Mouse (Mus musculus) hindbrain, embryonic 11.5 days (tissue): ENCODE measurements around the gene Farp1. TPM values are rescaled to one million over a fixed set of nuclear protein-coding genes. Genes with fewer than 3 reads are reported as not detected.

Experiments used
- ATAC-seq: fragments of 200-750 bp; cut with Nextera tagmentation; 2 replicates; pipeline ENCODE4 v1.8.0; 2017; ENCODE audit warnings: mild to moderate bottlenecking, moderate TSS enrichment, moderate library complexity; ENCODE audit not compliant: low FRiP score
- DNase-seq: peaks from one replicate; pipeline ENCODE4 v3.0.0-alpha.2; 2015; ENCODE audit warnings: low spot score
- H3K27ac ChIP-seq: fragments of 300-500 bp; sonication (generic); 2 replicates; pipeline ENCODE4 v1.5.1; 2014; ENCODE audit warnings: mild to moderate bottlenecking, low read depth, low read length
- H3K27me3 ChIP-seq: fragments of 300-500 bp; sonication (generic); 2 replicates; pipeline ENCODE4 v1.6.1; 2014; ENCODE audit warnings: mild to moderate bottlenecking, low read length, moderate library complexity, mixed read lengths; ENCODE audit not compliant: control insufficient read depth, insufficient read depth
- H3K36me3 ChIP-seq: fragments of 300-500 bp; sonication (generic); 2 replicates; pipeline ENCODE4 v1.6.1; 2014; ENCODE audit warnings: mild to moderate bottlenecking, low read length, moderate library complexity, mixed read lengths; ENCODE audit not compliant: control insufficient read depth, insufficient read depth
- H3K4me1 ChIP-seq: fragments of 300-500 bp; sonication (generic); replicated peaks from 2 replicates; pipeline ENCODE4 v1.6.1; 2014; ENCODE audit warnings: low read length, mixed read lengths; ENCODE audit not compliant: control insufficient read depth, insufficient read depth
- H3K4me2 ChIP-seq: fragments of 300-500 bp; sonication (generic); replicated peaks from 2 replicates; pipeline ENCODE4 v1.6.1; 2014; ENCODE audit warnings: mild to moderate bottlenecking, low read depth, low read length
- H3K4me3 ChIP-seq: fragments of 300-500 bp; sonication (generic); 2 replicates; pipeline ENCODE4 v1.5.1; 2014; ENCODE audit warnings: low read depth, low read length
- H3K9ac ChIP-seq: fragments of 300-500 bp; sonication (generic); 2 replicates; pipeline ENCODE4 v1.6.1; 2014; ENCODE audit warnings: low read depth, low read length
- H3K9me3 ChIP-seq: fragments of 300-500 bp; sonication (generic); 2 replicates; pipeline ENCODE4 v1.6.1; 2016; ENCODE audit warnings: low read length; ENCODE audit not compliant: control insufficient read depth
- WGBS: fragments of 180-500 bp; shearing (Covaris S2); extraction: QIAGEN DNeasy Blood & Tissue Kit; methylation state at CpG from one replicate; pipeline ENCODE4 v1.1.7; 2014; 5-methylcytosine and 5-hydroxymethylcytosine counted together
- polyA plus RNA-seq: library from polyadenylated mRNA; unstranded; fragments of >200 nt; fragmentation: Nextera tagmentation; extraction: Ambion mirVana; gene quantifications from 2 replicates; pipeline ENCODE4 v1.2.1, GENCODE M21; 2014

The Farp1 gene
- polyA plus RNA-seq, 1 experiment from 2014 or later = 32.5 TPM

DNA sequence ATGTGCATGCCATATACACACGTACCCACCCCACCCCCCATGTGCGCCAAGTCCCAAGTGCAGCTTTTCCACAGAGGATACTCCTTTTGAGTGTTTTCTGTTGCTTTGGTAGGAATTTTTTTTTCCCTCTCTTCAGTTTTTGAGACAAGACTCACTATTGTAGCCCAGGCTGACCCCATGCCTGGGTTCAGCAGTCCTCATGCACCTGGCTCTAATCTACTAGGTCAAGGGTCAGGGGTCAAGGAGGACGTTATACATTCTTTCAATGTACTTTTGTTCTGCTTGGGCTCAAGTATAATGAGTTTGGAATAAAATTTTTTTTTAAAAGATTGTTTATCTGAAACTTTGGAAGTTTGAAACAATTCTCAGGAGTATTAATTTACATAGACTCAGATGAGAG, 48.4 kb downstream of the Farp1 start:
- DNase-seq = no peak
- Histone ChIP-seq H3K9me3 (no peaks in the 10 kb centered on the region), H3K27ac (no peak overlapping the region), H3K4me3 (no peak overlapping the region), H3K9ac (no peak overlapping the region), H3K4me2 (no peak overlapping the region), H3K27me3 (no peaks in the 10 kb centered on the region), H3K4me1 (no peaks in the 10 kb centered on the region), H3K36me3 (no peaks in the 10 kb centered on the region)
- WGBS = 69% methylated on average over 3 of the region's 3 CpGs
- no peak for ATAC-seq

DNA sequence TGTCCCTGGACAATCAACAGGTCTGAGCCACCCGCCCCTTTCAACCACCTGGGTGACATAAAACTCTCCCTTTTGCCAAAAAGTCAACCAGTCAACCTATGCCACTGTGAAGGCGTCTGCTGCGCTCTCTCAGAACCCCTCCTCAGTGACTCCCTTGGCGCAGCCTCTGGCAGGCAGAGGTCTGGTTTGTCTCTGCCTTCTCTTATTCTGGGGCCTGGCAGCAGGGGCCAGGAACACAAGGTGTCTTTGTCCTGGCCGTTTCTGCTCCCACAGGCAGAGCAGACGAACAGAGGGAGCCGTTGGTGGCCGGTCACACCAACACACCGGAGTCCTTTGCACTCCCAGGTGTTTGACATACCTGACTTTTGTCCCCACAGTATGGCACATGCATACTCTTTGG, 57.5 kb downstream of the Farp1 start:
- no peaks in the 10 kb centered on the region for H3K9me3 ChIP-seq
- no peak overlapping the region for H3K9ac ChIP-seq
- H3K27me3 ChIP-seq = no peaks in the 10 kb centered on the region
- H3K36me3 ChIP-seq = no peaks in the 10 kb centered on the region
- WGBS = 72% methylated on average over 9 of the region's 9 CpGs
- H3K27ac ChIP-seq = no peak overlapping the region
- H3K4me3 ChIP-seq = no peak overlapping the region
- ATAC-seq (no peak), DNase-seq (no peak)
- H3K4me1 ChIP-seq = no peaks in the 10 kb centered on the region
- H3K4me2 ChIP-seq = no peak overlapping the region

- Histone ChIP-seq H3K27me3 (no peaks in the 10 kb centered on the region), H3K9ac (no peak overlapping the region), H3K4me1 (no peaks in the 10 kb centered on the region), H3K4me2 (no peak overlapping the region), H3K27ac (no peak overlapping the region), H3K4me3 (no peak overlapping the region), H3K9me3 (no peaks in the 10 kb centered on the region), H3K36me3 (no peaks in the 10 kb centered on the region)
- ATAC-seq = no peak
- DNase-seq = no peak
- WGBS = 73% methylated on average over 6 of the region's 6 CpGs
Observed at GRCm38 (mm10) chr14:121093860-121094259, 58.9 kb downstream of the Farp1 start.

DNA sequence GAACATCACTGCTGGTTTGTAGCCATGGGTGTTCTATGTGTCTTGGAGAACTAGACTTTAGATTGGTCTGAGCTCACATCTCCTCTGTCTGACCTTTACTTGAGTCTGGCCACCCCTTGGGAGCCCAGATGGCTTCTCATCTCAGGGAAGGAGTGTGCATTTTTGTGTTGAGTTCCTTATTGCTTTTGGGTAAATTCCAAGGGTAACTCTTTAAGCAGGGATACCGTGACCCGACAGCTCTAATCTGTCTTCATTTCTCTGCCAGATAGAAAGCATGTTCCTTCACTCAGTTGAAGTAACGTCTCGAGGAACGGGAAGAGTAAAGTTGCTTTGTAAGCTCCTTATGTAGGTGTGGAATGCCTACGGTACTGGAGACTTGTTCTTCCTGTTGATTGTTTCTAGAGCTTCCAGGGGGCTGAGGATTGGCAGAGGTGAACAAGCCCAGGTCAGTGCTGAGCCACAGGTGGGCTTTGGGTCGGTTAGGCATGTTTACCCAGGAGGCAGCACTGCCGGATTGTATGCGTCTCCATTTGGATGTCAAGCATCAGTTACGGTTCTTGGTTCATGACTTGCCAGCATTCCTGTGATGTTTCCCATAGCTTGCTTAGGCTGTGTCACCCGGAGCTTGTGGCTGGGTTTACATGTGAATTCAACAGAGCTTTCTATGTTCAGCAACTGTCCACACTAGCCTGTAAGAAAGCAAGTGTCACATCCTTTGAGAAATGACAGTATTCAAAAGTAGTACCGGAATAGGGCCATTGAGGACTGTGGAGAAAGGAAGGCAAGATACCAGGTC, 62.8 kb downstream of the Farp1 start:
- H3K36me3 ChIP-seq = peaks cover 2% of the 10 kb centered on the region; the same call in 1 of the 2 replicates

GRCm38 (mm10) chr14:121099120-121099519, 64.1 kb downstream of the Farp1 start:
- H3K4me3 ChIP-seq = no peak overlapping the region
- ATAC-seq = no peak
- 90% methylated on average over 8 of the region's 8 CpGs for WGBS

More for the DNA sequence above, 62.8 kb downstream of the Farp1 start:
- DNase-seq (no peak), ATAC-seq (no peak)
- no peak overlapping the region for H3K27ac ChIP-seq
- no peaks in the 10 kb centered on the region for H3K27me3 ChIP-seq
- no peaks in the 10 kb centered on the region for H3K4me1 ChIP-seq
- no peaks in the 10 kb centered on the region for H3K9me3 ChIP-seq
- no peak overlapping the region for H3K9ac ChIP-seq
- H3K4me3 ChIP-seq = no peak overlapping the region
- 79% methylated on average over 12 of the region's 12 CpGs for WGBS
- no peak overlapping the region for H3K4me2 ChIP-seq

DNA sequence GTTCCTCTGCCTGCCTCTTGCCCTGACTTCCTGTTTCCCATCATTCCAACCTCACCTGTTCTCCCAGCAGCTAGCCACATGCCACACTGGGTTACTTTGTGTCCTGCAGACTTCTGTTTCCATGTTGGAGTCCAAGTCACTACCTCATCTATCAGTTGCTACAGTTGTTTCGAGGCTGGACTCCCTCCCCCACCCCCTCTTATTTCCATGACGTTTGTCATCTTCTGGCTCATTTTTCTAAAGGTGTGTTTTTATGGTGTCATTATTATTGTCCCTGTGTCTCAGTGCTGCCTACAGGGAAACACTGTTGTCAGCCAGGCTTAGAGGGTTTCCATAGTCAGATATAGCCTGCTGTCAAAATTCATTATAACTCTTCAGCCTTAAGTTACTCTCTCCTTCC, 64.9 kb downstream of the Farp1 start:
- Histone ChIP-seq H3K36me3 (peaks cover 2% of the 10 kb centered on the region; the same call in 1 of the 2 replicates), H3K9ac (no peak overlapping the region), H3K4me2 (no peak overlapping the region), H3K4me1 (no peaks in the 10 kb centered on the region), H3K27ac (no peak overlapping the region), H3K27me3 (no peaks in the 10 kb centered on the region), H3K4me3 (no peak overlapping the region), H3K9me3 (no peaks in the 10 kb centered on the region)
- ATAC-seq (no peak), DNase-seq (no peak)
- 72% methylated on average over 2 of the region's 2 CpGs for WGBS

More at GRCm38 (mm10) chr14:121099120-121099519, 64.1 kb downstream of the Farp1 start:
- Histone ChIP-seq H3K27me3 (no peaks in the 10 kb centered on the region), H3K36me3 (peaks cover 2% of the 10 kb centered on the region; the same call in 1 of the 2 replicates), H3K4me1 (no peaks in the 10 kb centered on the region), H3K9ac (no peak overlapping the region), H3K4me2 (no peak overlapping the region), H3K9me3 (no peaks in the 10 kb centered on the region), H3K27ac (no peak overlapping the region)
- no peak for DNase-seq

GRCm38 (mm10) chr14:121100829-121101228, 65.8 kb downstream of the Farp1 start:
- DNase-seq (no peak), ATAC-seq (no peak)
- no peaks in the 10 kb centered on the region for H3K9me3 ChIP-seq
- no peak overlapping the region for H3K27ac ChIP-seq
- H3K9ac ChIP-seq = no peak overlapping the region
- no peak overlapping the region for H3K4me2 ChIP-seq
- H3K27me3 ChIP-seq = no peaks in the 10 kb centered on the region
- peaks cover 2% of the 10 kb centered on the region; the same call in 1 of the 2 replicates for H3K36me3 ChIP-seq
- H3K4me1 ChIP-seq = no peaks in the 10 kb centered on the region
- 48% methylated on average over 2 of the region's 2 CpGs for WGBS
- H3K4me3 ChIP-seq = no peak overlapping the region

DNA sequence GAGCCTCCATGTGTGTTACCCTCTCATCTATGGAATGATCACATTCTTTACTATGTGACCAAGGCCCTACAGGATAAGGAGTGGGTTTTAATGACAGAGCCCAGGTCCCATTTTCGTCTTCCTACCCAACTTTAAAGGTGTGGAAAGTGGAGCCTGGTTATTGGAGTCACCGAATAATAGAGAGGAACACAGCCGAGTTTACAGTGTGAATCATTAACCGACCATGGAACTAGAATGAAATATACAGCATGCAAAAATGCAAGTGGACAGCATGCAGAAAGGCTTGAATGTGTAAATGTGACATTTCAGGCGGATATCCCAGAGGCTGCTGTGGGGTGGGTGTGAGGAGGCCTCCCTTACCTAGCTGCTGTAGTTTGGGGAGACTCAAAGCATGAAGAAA, 66.5 kb downstream of the Farp1 start:
- H3K4me1 ChIP-seq = no peaks in the 10 kb centered on the region
- peaks cover 2% of the 10 kb centered on the region; the same call in 1 of the 2 replicates for H3K36me3 ChIP-seq
- H3K4me3 ChIP-seq = no peak overlapping the region
- H3K27me3 ChIP-seq = no peaks in the 10 kb centered on the region
- DNase-seq = no peak
- H3K27ac ChIP-seq = no peak overlapping the region
- no peak for ATAC-seq
- no peaks in the 10 kb centered on the region for H3K9me3 ChIP-seq
- no peak overlapping the region for H3K4me2 ChIP-seq
- WGBS = 83% methylated on average over 5 of the region's 5 CpGs
- no peak overlapping the region for H3K9ac ChIP-seq

- ATAC-seq (no peak), DNase-seq (no peak)
Observed at GRCm38 (mm10) chr14:121102599-121102998, 67.6 kb downstream of the Farp1 start.

More at GRCm38 (mm10) chr14:121102599-121102998, 67.6 kb downstream of the Farp1 start:
- no peak overlapping the region for H3K4me2 ChIP-seq
- H3K27me3 ChIP-seq = no peaks in the 10 kb centered on the region
- H3K27ac ChIP-seq = no peak overlapping the region
- peaks cover 2% of the 10 kb centered on the region; the same call in 1 of the 2 replicates for H3K36me3 ChIP-seq
- H3K9ac ChIP-seq = no peak overlapping the region
- H3K9me3 ChIP-seq = no peaks in the 10 kb centered on the region
- no peaks in the 10 kb centered on the region for H3K4me1 ChIP-seq
- 79% methylated on average over 5 of the region's 5 CpGs for WGBS
- no peak overlapping the region for H3K4me3 ChIP-seq
